Mouse (Mus musculus) lung, postnatal 25 days (tissue): Measurements from ENCODE around the gene Rhag.

Source experiments
- DNase-seq: peaks from one replicate; pipeline ENCODE4 v3.0.0; 2022; ENCODE audit warnings: low spot score

Gene Rhag

DNA sequence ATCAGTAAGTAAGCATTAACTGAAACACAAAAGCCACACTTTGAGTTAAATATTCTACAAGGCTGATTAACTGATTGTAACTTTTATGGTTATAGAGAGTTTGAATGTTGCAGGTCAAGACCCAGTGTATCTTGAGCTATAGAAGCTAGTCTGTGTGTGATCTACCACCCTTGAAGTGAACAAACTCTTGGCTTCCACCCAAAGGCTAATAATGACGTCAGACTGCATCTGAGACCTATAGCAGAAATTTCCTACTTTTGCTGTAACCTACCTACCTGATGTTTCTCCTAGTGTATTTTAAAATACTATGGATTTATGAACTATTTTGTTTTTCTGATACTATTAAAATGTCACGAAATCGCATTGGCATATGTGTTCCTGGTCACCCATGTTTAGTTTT is 63.8 kb downstream of the Rhag start:
- no peak for DNase-seq

DNA sequence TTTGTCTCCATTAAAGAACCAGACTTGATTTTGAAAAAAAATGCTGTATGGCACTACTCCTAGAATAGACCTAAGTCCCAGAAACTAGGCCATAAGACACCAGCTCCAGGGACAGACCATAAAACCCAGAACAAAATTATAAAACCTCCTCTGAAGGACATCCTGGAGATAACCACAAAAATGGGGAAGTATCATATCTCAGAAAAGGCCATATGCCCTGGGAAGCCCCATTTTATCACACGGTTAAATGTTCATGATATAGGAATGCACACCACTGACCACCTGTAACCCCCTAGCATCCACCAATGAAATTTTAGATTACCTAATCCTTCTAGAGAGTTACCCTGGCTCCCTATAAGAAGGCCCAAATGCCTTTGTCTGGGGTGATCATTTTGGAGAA is 64.6 kb downstream of the Rhag start:
- DNase-seq = no peak

DNA sequence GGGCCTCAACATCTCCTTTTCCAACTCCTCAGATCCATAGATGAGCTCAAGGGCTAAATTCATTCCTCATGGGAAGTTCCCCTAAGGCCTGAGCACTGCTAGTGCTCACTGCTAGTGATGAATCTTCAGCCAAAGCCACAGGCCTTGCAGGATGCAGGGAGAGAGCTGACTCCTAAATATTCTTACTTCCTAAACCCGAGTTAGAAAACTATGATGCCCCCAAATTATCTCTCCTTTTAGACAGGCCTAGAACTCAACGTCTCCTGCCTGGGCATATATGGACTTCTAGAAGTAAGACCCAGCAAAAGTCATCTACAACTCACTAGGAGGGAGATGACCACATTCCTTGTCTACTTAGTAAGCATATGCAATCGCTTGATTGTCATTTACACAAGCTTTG is 66.8 kb downstream of the Rhag start:
- no peak for DNase-seq

DNA sequence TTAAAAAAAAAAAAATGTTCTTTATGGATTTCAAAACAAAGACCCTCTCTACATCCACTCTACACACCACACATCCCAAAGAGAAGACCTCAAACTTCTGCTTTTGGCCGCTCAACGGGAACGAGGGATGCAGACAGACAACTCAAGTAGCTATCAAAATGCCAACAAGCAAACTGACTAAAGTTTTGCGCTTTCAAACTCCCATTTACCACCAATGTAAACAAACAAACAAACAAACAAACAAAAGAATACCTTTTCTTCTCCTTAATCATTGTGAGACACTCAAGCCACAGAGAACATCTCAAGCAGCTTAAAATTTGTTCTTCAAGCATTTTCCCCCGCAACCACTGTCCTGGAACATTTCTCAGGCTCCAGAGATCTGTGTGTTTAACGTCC is 68.6 kb downstream of the Rhag start:
- DNase-seq = no peak

DNA sequence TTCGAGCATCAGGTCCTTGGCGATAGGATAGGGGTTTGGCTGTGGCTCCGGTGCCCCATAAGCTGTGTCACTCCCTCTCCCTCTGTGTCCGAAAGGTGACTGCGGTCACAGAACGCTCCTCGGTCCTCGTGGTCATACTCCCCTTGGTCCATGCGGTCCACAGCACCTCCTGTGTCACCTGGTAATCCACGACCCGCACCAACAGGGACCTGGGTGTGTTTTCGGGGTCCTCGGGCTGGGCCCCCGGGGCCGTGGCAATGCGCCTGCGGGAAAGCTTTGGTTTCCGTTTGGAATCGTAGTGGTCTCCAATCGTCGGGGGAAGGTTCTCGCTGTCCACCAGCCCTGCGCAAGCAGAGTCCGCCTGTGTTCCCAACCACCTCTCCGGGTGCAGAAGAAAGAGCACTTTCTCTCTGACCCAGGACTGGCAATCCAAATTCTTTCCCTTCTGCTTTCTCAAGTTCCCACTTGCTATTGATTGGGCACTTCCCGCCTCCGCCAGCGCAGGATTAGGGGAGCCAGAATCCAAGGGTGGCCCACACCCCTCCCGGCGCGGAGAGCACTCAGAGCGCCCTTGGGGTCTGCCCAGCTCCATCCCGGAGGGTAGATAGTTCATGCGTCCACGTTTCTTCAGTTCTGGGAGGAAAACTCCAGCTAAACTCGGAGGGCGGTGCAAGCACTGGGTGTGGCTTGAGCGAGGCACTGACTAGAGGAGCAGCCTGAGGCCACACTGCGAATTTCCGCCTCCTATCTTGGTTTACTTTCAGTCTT is 69.2 kb downstream of the Rhag start, which contains the start of gene 9130008F23Rik:
Gene 9130008F23Rik, minus strand, starts transcription at position 636 of the 768 bp plus-strand sequence.
- peak; percentile 66 for DNase-seq

DNA sequence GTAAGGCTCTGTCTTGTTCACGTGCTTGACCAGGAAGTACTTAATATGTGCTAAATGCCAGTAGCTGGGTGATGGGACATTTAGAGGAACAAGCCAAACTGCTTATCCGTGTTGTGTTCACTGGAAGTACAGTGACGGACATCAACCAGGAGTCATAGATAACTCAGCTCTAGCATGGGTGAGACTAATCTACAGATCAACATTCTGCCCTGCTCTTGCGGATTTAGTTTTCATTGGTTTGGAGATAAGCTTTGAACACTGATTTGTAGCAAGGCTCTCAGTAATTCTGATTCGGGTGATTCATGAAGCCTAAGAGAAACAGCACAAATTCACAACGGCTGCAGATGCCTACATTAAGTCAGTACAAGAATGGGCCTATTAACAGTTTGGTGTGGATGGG is 71.2 kb downstream of the Rhag start:
- DNase-seq = no peak

DNA sequence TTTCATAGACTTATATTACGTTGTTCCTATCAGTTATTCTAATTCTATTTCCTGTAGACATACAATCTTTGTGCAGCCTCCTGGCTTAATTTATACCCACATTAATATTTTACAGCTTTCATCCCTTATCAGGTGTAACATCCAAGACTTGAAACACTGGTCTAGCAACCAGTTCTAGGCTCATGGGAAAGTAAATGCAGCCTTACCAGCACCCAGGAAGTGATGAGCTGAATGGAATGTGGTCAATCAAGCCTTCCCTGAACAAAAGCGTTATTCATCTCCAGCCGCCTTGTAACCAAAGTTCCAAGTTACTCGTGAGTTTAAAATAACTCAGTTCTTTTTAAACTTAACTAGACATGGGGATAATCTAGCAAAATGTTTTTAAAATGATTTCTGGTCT is 74.2 kb downstream of the Rhag start:
- no peak for DNase-seq

DNA sequence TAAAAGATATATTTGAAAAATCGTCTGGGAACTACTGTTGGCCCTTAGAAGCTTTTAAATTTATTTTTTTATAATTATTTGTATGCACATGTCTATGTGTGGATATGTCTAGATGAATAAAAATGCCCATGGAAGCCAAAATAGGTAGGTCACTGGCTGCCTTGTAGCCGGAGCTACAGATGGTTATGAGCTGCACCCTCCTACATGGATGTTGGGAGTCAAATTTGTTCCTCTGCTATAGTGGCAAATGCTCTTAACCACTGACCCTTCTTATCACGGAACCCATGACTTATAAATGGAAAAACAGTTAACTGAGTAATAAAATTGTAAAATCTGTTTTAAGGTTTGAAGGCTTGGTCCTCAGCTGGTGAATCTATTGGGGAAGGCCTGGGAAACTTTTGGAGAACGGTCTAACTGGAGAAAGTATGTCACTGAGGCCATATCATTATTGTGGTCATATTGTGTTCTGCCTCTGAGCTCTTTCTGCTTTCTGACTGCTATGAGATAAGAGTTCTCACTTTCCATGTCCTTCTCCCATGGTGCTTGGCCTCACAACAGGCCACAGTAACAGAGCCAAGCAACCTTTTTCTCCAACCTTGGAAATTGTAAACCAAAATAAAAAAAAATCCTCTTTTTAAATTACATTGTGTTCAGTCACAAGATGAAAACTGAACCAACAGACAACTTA is 77.1 kb downstream of the Rhag start:
- DNase-seq = no peak
